Mouse (Mus musculus) forebrain, embryonic 15.5 days (tissue): Measurements from ENCODE around the gene Tmem213. TPM values are rescaled to one million over a fixed set of nuclear protein-coding genes. Genes with fewer than 3 reads are reported as not detected.

Experiments
- ATAC-seq: fragments of 200-750 bp; cut with Nextera tagmentation; replicated peaks from 2 replicates; pipeline ENCODE4 v1.8.0; 2017; ENCODE audit warnings: mild to moderate bottlenecking, moderate TSS enrichment, moderate library complexity
- H3K27ac ChIP-seq: fragments of 300-500 bp; sonication (generic); replicated peaks from 2 replicates; pipeline ENCODE4 v1.5.1; 2015; ENCODE audit warnings: mild to moderate bottlenecking, inconsistent platforms
- H3K27me3 ChIP-seq: fragments of 300-500 bp; sonication (generic); 2 replicates; pipeline ENCODE4 v1.6.1; 2015; ENCODE audit warnings: inconsistent platforms
- H3K36me3 ChIP-seq: fragments of 300-500 bp; sonication (generic); 2 replicates; pipeline ENCODE4 v1.6.1; 2015; ENCODE audit warnings: mild to moderate bottlenecking, inconsistent platforms
- H3K4me1 ChIP-seq: fragments of 300-500 bp; sonication (generic); 2 replicates; pipeline ENCODE4 v1.6.1; 2015; ENCODE audit warnings: inconsistent platforms
- H3K4me2 ChIP-seq: fragments of 300-500 bp; sonication (generic); replicated peaks from 2 replicates; pipeline ENCODE4 v1.6.1; 2015; ENCODE audit warnings: mild to moderate bottlenecking, inconsistent platforms
- H3K4me3 ChIP-seq: fragments of 300-500 bp; sonication (generic); 2 replicates; pipeline ENCODE4 v1.5.1; 2015; ENCODE audit warnings: mild to moderate bottlenecking, inconsistent platforms
- H3K9ac ChIP-seq: fragments of 300-500 bp; sonication (generic); replicated peaks from 2 replicates; pipeline ENCODE4 v1.6.1; 2015; ENCODE audit warnings: mild to moderate bottlenecking, inconsistent platforms
- H3K9me3 ChIP-seq: fragments of 300-500 bp; sonication (generic); 2 replicates; pipeline ENCODE4 v1.6.1; 2016; ENCODE audit warnings: inconsistent platforms
- WGBS: fragments of 180-500 bp; shearing (Covaris S2); methylation state at CpG from one replicate; pipeline ENCODE4 v1.1.7; 2015; ENCODE audit warnings: mixed read lengths; 5-methylcytosine and 5-hydroxymethylcytosine counted together
- polyA plus RNA-seq: library from polyadenylated mRNA; unstranded; fragments of >200 nt; fragmentation: Nextera tagmentation; extraction: Ambion mirVana; gene quantifications from 2 replicates; pipeline ENCODE4 v1.2.1, GENCODE M21; 2015

Tmem213 gene
- polyA plus RNA-seq = not detected in 2 replicates

GRCm38 (mm10) chr6:38109160-38109795 is at the start of gene Tmem213:
Gene Tmem213, plus strand, starts transcription at chr6:38109255.
- no peaks in the 10 kb centered on the region for H3K9me3 ChIP-seq
- WGBS = 28% methylated on average over 9 of the region's 9 CpGs
- no peak within 1 kb of the TSS for H3K4me2 ChIP-seq
- no peaks in the 10 kb centered on the region for H3K27me3 ChIP-seq
- H3K27ac ChIP-seq = no peak within 1 kb of the TSS
- ATAC-seq = 0 out of 2 replicates have a peak, but pooled peaks have one; percentile 35
- no peak within 1 kb of the TSS for H3K9ac ChIP-seq
- no peak within 1 kb of the TSS for H3K4me3 ChIP-seq
- peaks cover 3% of the 10 kb centered on the region; the same call in 1 of the 2 replicates for H3K4me1 ChIP-seq
- H3K36me3 ChIP-seq = no peaks in the 10 kb centered on the region

DNA sequence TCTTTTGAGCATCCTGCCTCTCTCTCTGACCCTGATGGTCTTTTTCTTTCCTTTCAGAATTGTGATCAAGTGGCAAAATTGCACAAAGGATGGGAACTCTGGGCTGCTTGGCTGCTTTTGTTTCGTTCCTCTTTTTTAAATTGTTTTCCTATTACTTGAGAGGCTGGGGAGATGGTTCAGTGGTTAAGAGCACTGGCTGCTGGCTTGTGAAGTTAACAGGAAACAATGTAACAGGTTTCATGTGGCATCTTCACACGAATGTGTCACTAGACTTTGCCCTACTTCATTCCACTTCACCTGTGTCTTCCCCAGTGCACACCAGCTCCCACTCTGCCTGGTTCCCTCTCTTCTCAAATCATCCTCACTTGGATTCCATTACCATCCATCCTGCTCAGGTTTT is 44.4 kb upstream of the Tmem213 start:
- Histone ChIP-seq H3K36me3 (no peaks in the 10 kb centered on the region), H3K27ac (no peak overlapping the region), H3K9ac (no peak overlapping the region), H3K4me3 (no peak overlapping the region), H3K4me2 (no peak overlapping the region), H3K27me3 (no peaks in the 10 kb centered on the region), H3K4me1 (peaks cover 15% of the 10 kb centered on the region), H3K9me3 (no peaks in the 10 kb centered on the region)
- 73% methylated on average over 2 of the region's 2 CpGs for WGBS
- ATAC-seq = no peak

GRCm38 (mm10) chr6:38065122-38065500 is 43.9 kb upstream of the Tmem213 start:
- Histone ChIP-seq H3K4me3 (no peak overlapping the region), H3K4me2 (no peak overlapping the region), H3K27ac (no peak overlapping the region), H3K9ac (no peak overlapping the region), H3K27me3 (no peaks in the 10 kb centered on the region), H3K36me3 (no peaks in the 10 kb centered on the region), H3K9me3 (no peaks in the 10 kb centered on the region), H3K4me1 (peaks cover 15% of the 10 kb centered on the region)
- peak; percentile 49; the same call in 1 of the 2 replicates for ATAC-seq
- 48% methylated on average over 3 of the region's 3 CpGs for WGBS

DNA sequence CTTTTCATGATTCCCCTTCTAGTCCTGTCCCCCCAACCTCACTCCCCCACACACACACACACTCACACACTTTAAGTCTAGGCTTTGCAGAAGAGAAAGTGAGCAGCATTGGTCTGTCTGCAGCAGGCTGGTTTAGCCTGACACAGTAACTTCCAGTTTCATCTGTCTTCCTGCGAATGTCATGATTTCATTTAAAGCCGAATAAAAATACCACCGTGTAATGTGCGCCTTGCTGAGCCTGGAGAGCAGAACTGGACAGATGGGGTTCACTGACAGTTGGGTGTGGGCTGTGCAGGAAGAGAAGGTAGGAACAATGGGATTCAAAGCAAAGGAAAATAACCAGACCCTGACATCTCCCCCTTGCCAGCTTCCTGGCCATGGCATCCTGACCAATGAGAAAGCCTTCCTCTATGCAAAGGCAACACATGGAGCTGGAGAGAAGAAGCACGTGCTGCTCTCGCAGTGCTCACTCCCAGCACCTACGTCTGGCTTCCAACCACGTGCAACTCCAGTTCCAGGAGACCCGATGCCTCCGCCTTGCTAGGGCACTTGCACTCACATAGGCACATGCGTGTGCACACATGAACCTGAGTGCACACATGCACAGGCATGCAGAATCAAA is 43.4 kb upstream of the Tmem213 start:
- Histone ChIP-seq H3K27me3 (no peaks in the 10 kb centered on the region), H3K4me3 (no peak overlapping the region), H3K4me2 (no peak overlapping the region), H3K36me3 (no peaks in the 10 kb centered on the region), H3K9me3 (no peaks in the 10 kb centered on the region), H3K27ac (no peak overlapping the region), H3K9ac (no peak overlapping the region), H3K4me1 (peaks cover 15% of the 10 kb centered on the region)
- ATAC-seq = peak; percentile 64
- WGBS = 72% methylated on average over 11 of the region's 11 CpGs

DNA sequence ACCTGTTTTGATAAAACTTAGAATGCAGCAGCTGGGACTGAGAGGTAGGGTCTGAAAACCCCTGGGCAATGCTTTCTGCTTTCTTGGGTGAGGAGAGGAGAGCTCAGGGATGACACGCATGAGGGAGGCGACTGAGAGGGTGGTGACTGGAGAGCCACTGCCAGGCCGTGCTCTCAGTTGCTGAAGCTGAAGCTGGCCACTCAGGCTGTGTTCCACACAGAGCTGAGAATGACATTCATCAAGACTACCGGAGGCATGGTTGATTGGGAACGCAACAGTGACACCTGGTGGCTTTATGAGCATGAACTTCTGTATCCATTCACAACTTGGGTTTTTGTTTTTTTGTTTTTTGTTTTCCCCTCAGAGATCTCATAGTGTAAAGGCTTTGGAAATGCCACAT is 42.8 kb upstream of the Tmem213 start:
- H3K9ac ChIP-seq = no peak overlapping the region
- peak; percentile 92 for ATAC-seq
- no peaks in the 10 kb centered on the region for H3K36me3 ChIP-seq
- no peaks in the 10 kb centered on the region for H3K9me3 ChIP-seq
- no peak overlapping the region for H3K4me2 ChIP-seq
- H3K4me1 ChIP-seq = peaks cover 15% of the 10 kb centered on the region
- H3K4me3 ChIP-seq = no peak overlapping the region
- 6% methylated on average over 5 of the region's 5 CpGs for WGBS
- no peaks in the 10 kb centered on the region for H3K27me3 ChIP-seq
- no peak overlapping the region; the same call in 1 of the 2 replicates for H3K27ac ChIP-seq

- no peaks in the 10 kb centered on the region for H3K9me3 ChIP-seq
- H3K27me3 ChIP-seq = no peaks in the 10 kb centered on the region
- H3K4me2 ChIP-seq = no peak overlapping the region
- H3K4me3 ChIP-seq = no peak overlapping the region
- H3K9ac ChIP-seq = no peak overlapping the region
- ATAC-seq = no peak
- 91% methylated on average over 4 of the region's 4 CpGs for WGBS
- H3K27ac ChIP-seq = no peak overlapping the region
- H3K4me1 ChIP-seq = no peaks in the 10 kb centered on the region
- H3K36me3 ChIP-seq = no peaks in the 10 kb centered on the region
Measured at GRCm38 (mm10) chr6:38071256-38071655, 37.8 kb upstream of the Tmem213 start.

DNA sequence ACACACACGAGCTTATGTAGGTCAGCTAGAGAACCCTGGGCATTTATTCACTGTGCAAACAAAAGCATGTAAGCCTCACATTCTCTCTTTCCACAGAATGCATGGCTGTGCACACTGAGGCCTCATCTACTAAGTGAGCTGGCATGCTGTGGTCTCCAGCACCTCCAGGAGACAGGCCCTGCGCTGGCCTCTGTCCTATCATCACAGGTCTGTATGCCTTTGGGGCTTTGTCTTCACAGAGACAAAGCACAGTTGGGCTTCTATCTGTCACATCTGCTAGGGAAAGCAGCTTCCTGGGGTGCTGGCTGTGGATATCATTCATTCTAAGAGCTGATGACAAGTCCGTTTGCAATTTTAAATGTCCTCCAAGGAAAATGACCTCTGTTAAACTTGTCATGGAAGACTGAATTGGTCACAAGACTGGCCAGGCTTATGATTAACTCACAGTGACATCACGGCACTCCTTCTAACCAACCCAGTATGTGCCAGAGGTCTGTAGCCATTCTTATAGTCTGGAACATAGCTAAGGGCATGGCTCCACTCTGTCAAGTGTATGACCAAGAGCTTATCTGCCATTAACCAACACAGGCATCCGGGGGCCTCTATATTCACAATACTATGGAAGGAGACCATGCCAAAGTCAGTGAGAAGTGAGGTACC is 36.8 kb upstream of the Tmem213 start:
- H3K9me3 ChIP-seq = no peaks in the 10 kb centered on the region
- no peaks in the 10 kb centered on the region for H3K4me1 ChIP-seq
- H3K36me3 ChIP-seq = no peaks in the 10 kb centered on the region
- no peak overlapping the region for H3K9ac ChIP-seq
- 77% methylated on average over 5 of the region's 5 CpGs for WGBS
- H3K27ac ChIP-seq = no peak overlapping the region
- no peak overlapping the region for H3K4me3 ChIP-seq
- ATAC-seq = no peak
- H3K27me3 ChIP-seq = no peaks in the 10 kb centered on the region
- H3K4me2 ChIP-seq = no peak overlapping the region

GRCm38 (mm10) chr6:38073592-38073991 is 35.5 kb upstream of the Tmem213 start:
- Histone ChIP-seq H3K36me3 (no peaks in the 10 kb centered on the region), H3K4me3 (no peak overlapping the region), H3K4me2 (no peak overlapping the region), H3K4me1 (no peaks in the 10 kb centered on the region), H3K27ac (no peak overlapping the region), H3K9me3 (no peaks in the 10 kb centered on the region), H3K27me3 (no peaks in the 10 kb centered on the region), H3K9ac (no peak overlapping the region)
- ATAC-seq = no peak
- WGBS = 87% methylated on average over 3 of the region's 3 CpGs

DNA sequence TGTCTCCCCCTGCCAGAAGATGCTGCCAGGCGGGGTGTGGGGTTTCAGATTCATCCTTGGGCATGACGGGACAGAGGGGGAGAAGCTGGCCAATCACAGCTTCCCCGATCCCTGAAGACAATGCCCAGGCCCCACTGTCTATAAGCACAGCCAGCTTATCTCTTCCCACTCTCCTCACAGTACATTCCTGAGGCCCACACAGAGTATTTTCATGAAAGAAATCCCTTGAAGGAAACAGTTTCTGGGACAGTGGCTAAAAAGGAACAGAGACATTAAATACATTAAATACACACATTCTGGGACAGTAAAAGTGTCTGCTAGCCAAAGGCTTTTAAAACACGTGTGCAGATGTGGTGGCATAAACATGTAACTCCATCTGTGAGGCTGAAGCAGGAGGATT is 28.7 kb upstream of the Tmem213 start:
- H3K4me1 ChIP-seq = no peaks in the 10 kb centered on the region
- H3K27me3 ChIP-seq = no peaks in the 10 kb centered on the region
- no peak overlapping the region for H3K4me3 ChIP-seq
- 71% methylated on average over 4 of the region's 4 CpGs for WGBS
- H3K9ac ChIP-seq = no peak overlapping the region
- no peaks in the 10 kb centered on the region for H3K9me3 ChIP-seq
- H3K4me2 ChIP-seq = no peak overlapping the region
- ATAC-seq = no peak
- H3K27ac ChIP-seq = no peak overlapping the region
- H3K36me3 ChIP-seq = no peaks in the 10 kb centered on the region

DNA sequence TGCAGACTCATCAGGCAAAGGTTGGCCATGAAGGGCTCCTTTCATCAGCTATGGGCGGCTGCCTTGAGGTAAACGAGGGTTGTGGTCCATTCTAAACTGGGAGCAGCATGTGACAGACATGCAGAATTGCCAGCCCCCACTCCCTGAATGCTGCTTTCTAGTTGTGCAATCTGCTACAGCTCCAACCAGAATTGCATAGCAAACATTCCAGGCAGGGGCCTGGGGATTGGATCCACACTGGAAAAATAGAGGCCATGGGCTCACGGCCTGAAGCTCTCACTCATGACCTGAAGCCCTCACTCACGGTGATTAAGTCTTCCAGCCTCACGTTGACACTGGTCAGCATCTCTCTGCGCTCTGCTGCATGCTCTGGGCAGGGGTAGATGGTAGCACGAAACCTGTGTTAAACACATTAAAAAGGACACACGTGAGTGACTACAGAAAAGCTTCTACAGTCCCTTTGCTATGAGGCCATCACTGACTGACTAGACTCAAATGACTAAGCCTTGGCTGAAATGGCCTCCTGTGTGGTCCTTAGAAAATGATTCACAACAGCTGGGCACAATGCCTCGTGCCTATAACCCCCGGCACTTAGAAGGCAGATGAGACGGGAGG is 27.2 kb upstream of the Tmem213 start:
- Histone ChIP-seq H3K4me1 (no peaks in the 10 kb centered on the region), H3K9me3 (no peaks in the 10 kb centered on the region), H3K27me3 (no peaks in the 10 kb centered on the region), H3K36me3 (no peaks in the 10 kb centered on the region), H3K27ac (no peak overlapping the region), H3K4me3 (no peak overlapping the region), H3K9ac (no peak overlapping the region), H3K4me2 (no peak overlapping the region)
- ATAC-seq = no peak
- 72% methylated on average over 11 of the region's 11 CpGs for WGBS

DNA sequence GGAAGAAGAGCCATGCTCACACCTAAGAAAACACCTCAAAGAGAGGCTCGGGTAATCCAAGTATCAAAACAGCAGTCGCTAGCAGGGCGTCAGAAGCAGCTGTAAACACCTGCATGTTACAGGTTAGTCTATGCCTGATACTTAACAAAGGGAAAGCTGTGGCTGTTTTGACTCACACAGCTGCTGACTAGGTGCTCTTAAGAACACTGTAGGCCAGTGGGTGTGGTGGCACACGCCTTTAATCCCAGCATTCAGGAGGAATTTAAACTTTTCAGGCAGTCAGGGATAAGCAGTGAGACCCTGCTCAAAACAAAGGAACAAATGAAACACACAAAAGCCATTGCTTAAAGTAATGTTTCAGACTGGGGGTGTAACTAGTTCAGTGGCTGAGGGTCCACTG is 25.9 kb upstream of the Tmem213 start:
- H3K4me1 ChIP-seq = no peaks in the 10 kb centered on the region
- H3K4me3 ChIP-seq = no peak overlapping the region
- H3K9ac ChIP-seq = no peak overlapping the region
- H3K36me3 ChIP-seq = no peaks in the 10 kb centered on the region
- no peak overlapping the region for H3K4me2 ChIP-seq
- H3K27me3 ChIP-seq = no peaks in the 10 kb centered on the region
- no peaks in the 10 kb centered on the region for H3K9me3 ChIP-seq
- ATAC-seq = no peak
- 25% methylated on average over 4 of the region's 4 CpGs for WGBS
- H3K27ac ChIP-seq = no peak overlapping the region
